Mouse (Mus musculus): ENCODE data around the gene Gm45716.

DNA sequence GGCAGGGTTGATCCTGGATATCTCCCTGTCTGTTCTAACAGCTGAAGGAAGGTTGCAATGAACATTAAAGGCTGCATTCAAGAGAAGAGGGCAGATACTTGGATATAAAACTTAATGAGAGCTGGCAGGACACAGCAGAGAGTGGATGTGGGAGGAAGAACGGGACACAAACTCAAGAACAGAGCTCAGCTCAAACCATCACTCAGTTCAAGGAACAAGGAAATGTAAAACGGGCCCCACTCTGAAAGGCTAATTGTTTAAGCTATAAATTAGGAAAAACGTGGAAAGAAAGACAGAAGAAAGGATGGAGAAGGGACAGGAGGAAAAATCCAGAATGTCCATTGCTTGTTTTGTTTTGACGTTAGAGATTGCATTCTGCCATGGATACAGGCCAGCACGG is 32.4 kb upstream of the Gm45716 start:
- TF ChIP-seq GATA1 (IDR thresholded peaks at IDR 0.05; ENCODE audit: borderline replicate concordance, low read length) (no peak), FLI1 (IDR thresholded peaks at IDR 0.05; ENCODE audit: low read length) (no peak)

Measured in megakaryocyte, embryonic 14.5 days (primary cell).